Mouse (Mus musculus): ENCODE results near the gene Speer4a. TPM values are rescaled to one million over a fixed set of nuclear protein-coding genes. Genes with fewer than 3 reads are reported as not detected.
"Not testable (repeated sequence)": the region's sequence is repeated elsewhere in the genome, so short reads cannot be mapped to it uniquely, and the experiment has no call there.

Speer4a gene
- 0.09 and 0.20 TPM in 2 replicates for polyA plus RNA-seq (2014; fragmentation: Nextera tagmentation; extraction: Ambion mirVana)

DNA sequence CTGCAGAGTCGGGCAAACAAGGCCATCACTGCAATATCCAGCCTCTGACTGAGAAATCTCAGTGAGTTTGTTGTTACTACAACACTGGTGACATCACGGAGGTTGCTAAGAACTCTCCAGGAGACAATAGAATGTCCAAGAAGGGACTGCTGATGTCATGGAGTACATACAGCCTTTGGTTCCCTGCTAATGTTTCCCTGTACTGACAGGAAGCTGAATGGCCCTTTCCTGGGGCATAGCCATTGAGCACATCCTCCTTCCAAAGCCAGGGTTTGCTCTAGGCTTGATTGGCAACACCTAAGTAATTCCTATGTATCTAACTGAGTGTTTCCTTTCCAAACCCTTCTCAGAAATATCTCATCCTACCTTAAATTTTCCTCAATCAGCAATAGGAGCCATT lies at the start of gene Speer4a:
Gene Speer4a, minus strand, starts transcription at position 101 of the 400 bp plus-strand sequence.
- not testable (repeated sequence) for ATAC-seq (replicated peaks; ENCODE audit: low FRiP score, low TSS enrichment, low read depth); H3K4me1 ChIP-seq (replicated peaks; ENCODE audit: control insufficient read depth, insufficient read depth, low read length); H3K4me3 ChIP-seq (ENCODE audit: low read depth, low read length); DNase-seq (ENCODE audit: low spot score); H3K9ac ChIP-seq (ENCODE audit: low read length); H3K4me2 ChIP-seq (ENCODE audit: low read length); H3K36me3 ChIP-seq (ENCODE audit: control insufficient read depth, insufficient read depth, low read length); H3K27ac ChIP-seq (ENCODE audit: low read depth); H3K9me3 ChIP-seq (ENCODE audit: control insufficient read depth, low read length); H3K27me3 ChIP-seq (replicated peaks; ENCODE audit: control insufficient read depth, insufficient read depth, low read length)
- 71% methylated on average over 2 of the region's 2 CpGs for WGBS

DNA sequence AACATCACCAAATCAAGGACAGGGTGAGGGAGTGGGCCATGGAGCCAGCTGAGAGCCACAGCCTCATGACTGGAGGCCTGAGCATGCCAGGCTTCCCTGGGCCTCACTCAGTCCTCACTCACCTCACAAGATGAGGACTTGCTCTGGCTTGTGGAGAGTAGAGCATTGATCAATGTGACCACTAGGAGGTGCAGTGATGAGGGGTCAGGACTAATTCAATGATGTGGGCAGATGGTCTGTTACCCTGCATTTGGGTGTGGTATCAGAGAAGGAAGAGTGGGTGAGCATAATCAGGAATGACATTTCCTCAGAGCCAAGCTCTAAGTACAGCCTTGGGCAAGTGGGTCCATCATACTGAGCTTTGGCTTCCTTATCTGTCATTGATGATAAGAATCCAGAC lies 39.7 kb upstream of the Speer4a start:
- H3K27ac ChIP-seq (ENCODE audit: low read depth); ATAC-seq (replicated peaks; ENCODE audit: low FRiP score, low TSS enrichment, low read depth); H3K4me1 ChIP-seq (replicated peaks; ENCODE audit: control insufficient read depth, insufficient read depth, low read length); H3K4me2 ChIP-seq (ENCODE audit: low read length); H3K4me3 ChIP-seq (ENCODE audit: low read depth, low read length); DNase-seq (ENCODE audit: low spot score); H3K9ac ChIP-seq (ENCODE audit: low read length); H3K27me3 ChIP-seq (replicated peaks; ENCODE audit: control insufficient read depth, insufficient read depth, low read length); H3K36me3 ChIP-seq (ENCODE audit: control insufficient read depth, insufficient read depth, low read length); H3K9me3 ChIP-seq (ENCODE audit: control insufficient read depth, low read length): not testable (repeated sequence)

DNA sequence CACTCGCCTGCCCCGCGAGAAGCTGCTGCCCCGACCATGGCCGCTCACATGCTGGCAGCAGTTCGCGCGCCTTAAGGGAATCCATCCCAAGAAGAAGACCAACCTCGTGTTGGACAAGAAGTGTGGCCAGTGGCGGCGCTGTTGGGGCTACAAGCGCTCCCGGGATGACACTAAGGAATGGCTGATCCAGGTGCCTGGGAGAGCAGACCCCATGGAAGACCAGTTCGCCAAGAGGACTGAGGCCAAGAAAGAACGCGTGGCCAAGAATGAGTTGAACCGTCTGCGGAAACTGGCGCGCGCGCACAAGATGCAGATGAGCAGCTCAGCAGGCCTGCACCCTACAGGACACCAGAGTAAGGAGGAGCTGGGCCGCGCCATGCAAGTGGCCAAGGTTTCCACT lies 31.4 kb upstream of the Speer4a start:
- H3K9me3 ChIP-seq (ENCODE audit: control insufficient read depth, low read length), result no peaks in the 10 kb centered on the region
- no peak overlapping the region for H3K4me3 ChIP-seq (ENCODE audit: low read depth, low read length)
- no peak for DNase-seq (ENCODE audit: low spot score)
- no peak overlapping the region for H3K27ac ChIP-seq (ENCODE audit: low read depth)
- WGBS, result 90% methylated on average over 24 of the region's 24 CpGs
- H3K27me3 ChIP-seq (replicated peaks; ENCODE audit: control insufficient read depth, insufficient read depth, low read length), result no peaks in the 10 kb centered on the region
- no peaks in the 10 kb centered on the region for H3K4me1 ChIP-seq (replicated peaks; ENCODE audit: control insufficient read depth, insufficient read depth, low read length)
- H3K9ac ChIP-seq (ENCODE audit: low read length), result no peak overlapping the region
- no peak for ATAC-seq (replicated peaks; ENCODE audit: low FRiP score, low TSS enrichment, low read depth)
- no peak overlapping the region for H3K4me2 ChIP-seq (ENCODE audit: low read length)
- H3K36me3 ChIP-seq (ENCODE audit: control insufficient read depth, insufficient read depth, low read length), result no peaks in the 10 kb centered on the region

GRCm38 (mm10) chr5:26058481-26058880 lies 19.1 kb upstream of the Speer4a start, which contains the start of gene Gm7347:
Gene Gm7347, minus strand, starts transcription at chr5:26058581.
- not testable (repeated sequence) for ATAC-seq (replicated peaks; ENCODE audit: low FRiP score, low TSS enrichment, low read depth)
- no CpG with 5 or more reads among the region's 2 CpGs for WGBS

GRCm38 (mm10) chr5:26022816-26023215 lies 16.5 kb downstream of the Speer4a start, which contains the start of gene Gm5862:
Gene Gm5862, minus strand, starts transcription at chr5:26022916.
- not testable (repeated sequence) for H3K4me1 ChIP-seq (replicated peaks; ENCODE audit: control insufficient read depth, insufficient read depth, low read length); H3K9ac ChIP-seq (ENCODE audit: low read length); ATAC-seq (replicated peaks; ENCODE audit: low FRiP score, low TSS enrichment, low read depth); H3K4me2 ChIP-seq (ENCODE audit: low read length); DNase-seq (ENCODE audit: low spot score); H3K36me3 ChIP-seq (ENCODE audit: control insufficient read depth, insufficient read depth, low read length); H3K27me3 ChIP-seq (replicated peaks; ENCODE audit: control insufficient read depth, insufficient read depth, low read length); H3K9me3 ChIP-seq (ENCODE audit: control insufficient read depth, low read length); H3K27ac ChIP-seq (ENCODE audit: low read depth); H3K4me3 ChIP-seq (ENCODE audit: low read depth, low read length)
- no CpG with 5 or more reads among the region's 3 CpGs for WGBS

More at GRCm38 (mm10) chr5:26058481-26058880, 19.1 kb upstream of the Speer4a start, which contains the start of gene Gm7347:
- H3K4me3 ChIP-seq (ENCODE audit: low read depth, low read length); H3K4me2 ChIP-seq (ENCODE audit: low read length); H3K9me3 ChIP-seq (ENCODE audit: control insufficient read depth, low read length); H3K27me3 ChIP-seq (replicated peaks; ENCODE audit: control insufficient read depth, insufficient read depth, low read length); DNase-seq (ENCODE audit: low spot score); H3K36me3 ChIP-seq (ENCODE audit: control insufficient read depth, insufficient read depth, low read length); H3K27ac ChIP-seq (ENCODE audit: low read depth); H3K4me1 ChIP-seq (replicated peaks; ENCODE audit: control insufficient read depth, insufficient read depth, low read length); H3K9ac ChIP-seq (ENCODE audit: low read length): not testable (repeated sequence)

DNA sequence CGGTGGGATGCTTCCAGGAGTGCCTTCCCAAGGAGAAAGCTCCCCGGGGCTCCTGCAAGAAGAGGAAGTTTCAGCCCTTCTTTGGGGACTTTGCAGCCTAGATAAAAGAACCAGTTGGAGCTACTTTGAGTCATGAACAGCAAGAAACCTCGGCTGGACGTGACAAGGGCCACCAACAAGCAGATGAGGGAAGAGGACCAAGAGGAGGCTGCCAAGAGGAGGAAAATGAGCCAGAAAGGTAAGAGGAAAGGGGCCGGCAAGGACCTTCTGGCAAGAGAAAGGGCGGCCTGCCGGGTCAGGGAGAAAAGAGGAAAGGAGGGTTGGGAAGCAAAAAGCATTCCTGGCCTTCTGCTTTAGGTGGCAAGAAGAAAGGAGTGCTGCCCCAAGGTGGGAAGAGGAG lies 31.7 kb downstream of the Speer4a start:
- H3K27me3 ChIP-seq (replicated peaks; ENCODE audit: control insufficient read depth, insufficient read depth, low read length); H3K4me2 ChIP-seq (ENCODE audit: low read length); H3K9me3 ChIP-seq (ENCODE audit: control insufficient read depth, low read length); H3K36me3 ChIP-seq (ENCODE audit: control insufficient read depth, insufficient read depth, low read length); DNase-seq (ENCODE audit: low spot score); ATAC-seq (replicated peaks; ENCODE audit: low FRiP score, low TSS enrichment, low read depth); H3K4me3 ChIP-seq (ENCODE audit: low read depth, low read length); H3K27ac ChIP-seq (ENCODE audit: low read depth); H3K4me1 ChIP-seq (replicated peaks; ENCODE audit: control insufficient read depth, insufficient read depth, low read length); H3K9ac ChIP-seq (ENCODE audit: low read length): not testable (repeated sequence)
- WGBS, result 66% methylated on average over 6 of the region's 7 CpGs

DNA sequence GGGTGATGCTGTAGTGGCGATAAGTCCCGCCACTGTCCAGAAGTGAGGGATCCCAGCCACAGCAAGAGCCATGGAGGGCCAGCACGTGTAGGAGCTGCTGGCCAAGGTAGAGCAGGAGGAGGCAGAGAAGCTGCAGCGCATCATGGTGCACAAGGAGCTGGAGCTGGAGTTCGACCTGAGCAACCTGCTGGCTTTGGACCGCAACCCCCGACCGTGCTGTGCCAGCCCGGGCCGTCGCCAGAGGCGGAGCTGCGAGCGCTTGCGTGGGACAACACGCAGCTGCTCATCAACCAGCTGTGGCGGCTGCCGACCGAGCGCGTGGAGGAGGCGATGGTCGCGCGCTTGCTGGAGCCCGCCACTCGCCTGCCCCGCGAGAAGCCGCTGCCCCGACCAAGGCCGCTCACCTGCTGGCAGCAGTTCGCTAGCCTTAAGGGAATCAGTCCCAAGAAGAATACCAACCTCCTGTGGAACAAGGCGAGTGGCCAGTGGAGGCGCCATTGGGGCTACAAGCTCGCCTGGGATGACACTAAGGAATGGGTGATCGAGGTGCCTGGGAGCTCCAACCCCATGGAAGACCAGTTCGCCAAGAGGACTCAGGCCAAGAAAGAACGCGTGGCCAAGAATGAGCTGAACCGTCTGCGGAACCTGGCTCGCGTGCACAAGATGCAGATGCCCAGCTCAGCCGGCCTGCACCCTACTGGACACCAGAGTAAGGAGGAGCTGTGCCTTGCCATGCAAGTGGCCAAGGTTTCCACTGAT lies 32.2 kb downstream of the Speer4a start:
- not testable (repeated sequence) for H3K36me3 ChIP-seq (ENCODE audit: control insufficient read depth, insufficient read depth, low read length); H3K27me3 ChIP-seq (replicated peaks; ENCODE audit: control insufficient read depth, insufficient read depth, low read length); H3K9ac ChIP-seq (ENCODE audit: low read length); H3K4me1 ChIP-seq (replicated peaks; ENCODE audit: control insufficient read depth, insufficient read depth, low read length); H3K27ac ChIP-seq (ENCODE audit: low read depth); H3K9me3 ChIP-seq (ENCODE audit: control insufficient read depth, low read length)
- DNase-seq (ENCODE audit: low spot score), result peak; percentile 70
- Histone ChIP-seq H3K4me2 (ENCODE audit: low read length) (peak overlapping the region; percentile 47), H3K4me3 (ENCODE audit: low read depth, low read length) (peak overlapping the region; percentile 19)
- 17% methylated on average over 38 of the region's 45 CpGs for WGBS
- ATAC-seq (replicated peaks; ENCODE audit: low FRiP score, low TSS enrichment, low read depth), result peak; percentile 80

- not testable (repeated sequence) for ATAC-seq (replicated peaks; ENCODE audit: low FRiP score, low TSS enrichment, low read depth); H3K4me1 ChIP-seq (replicated peaks; ENCODE audit: control insufficient read depth, insufficient read depth, low read length); H3K27me3 ChIP-seq (replicated peaks; ENCODE audit: control insufficient read depth, insufficient read depth, low read length); H3K9ac ChIP-seq (ENCODE audit: low read length); H3K4me2 ChIP-seq (ENCODE audit: low read length); H3K4me3 ChIP-seq (ENCODE audit: low read depth, low read length); H3K27ac ChIP-seq (ENCODE audit: low read depth); DNase-seq (ENCODE audit: low spot score); H3K9me3 ChIP-seq (ENCODE audit: control insufficient read depth, low read length); H3K36me3 ChIP-seq (ENCODE audit: control insufficient read depth, insufficient read depth, low read length)
- WGBS, result no CpG with 5 or more reads among the region's 2 CpGs
Measured at GRCm38 (mm10) chr5:26004698-26005097, 34.7 kb downstream of the Speer4a start, which contains the start of gene Gm1979. Gene Gm1979, minus strand, starts transcription at chr5:26004798.

- H3K4me3 ChIP-seq (ENCODE audit: low read depth, low read length); H3K4me2 ChIP-seq (ENCODE audit: low read length); H3K36me3 ChIP-seq (ENCODE audit: control insufficient read depth, insufficient read depth, low read length); H3K9ac ChIP-seq (ENCODE audit: low read length); H3K9me3 ChIP-seq (ENCODE audit: control insufficient read depth, low read length); H3K4me1 ChIP-seq (replicated peaks; ENCODE audit: control insufficient read depth, insufficient read depth, low read length); H3K27me3 ChIP-seq (replicated peaks; ENCODE audit: control insufficient read depth, insufficient read depth, low read length); H3K27ac ChIP-seq (ENCODE audit: low read depth); DNase-seq (ENCODE audit: low spot score); ATAC-seq (replicated peaks; ENCODE audit: low FRiP score, low TSS enrichment, low read depth): not testable (repeated sequence)
- no CpG with 5 or more reads among the region's 3 CpGs for WGBS
Measured at GRCm38 (mm10) chr5:25988550-25988949, 50.8 kb downstream of the Speer4a start, which contains the start of gene Gm21698. Gene Gm21698, minus strand, starts transcription at chr5:25988650.

Measured in intestine, embryonic 14.5 days (tissue).